Mouse (Mus musculus) CH12.LX (cell line): ENCODE data around the gene Napsa.

Experiments used
- CTCF ChIP-seq, 2 experiments: IDR thresholded peaks in 1 of 2; conservative IDR thresholded peaks in 1 of 2; 2 replicates each; pipeline ENCODE4 v1.5.1; 2011 to 2012; ENCODE audit warnings: low read depth in 2 of 2, low read length in 2 of 2, improper control_type of control experiment in 1 of 2, inconsistent platforms in 1 of 2, mild to moderate bottlenecking in 1 of 2, moderate library complexity in 1 of 2
- GABPA ChIP-seq: IDR thresholded peaks from 2 replicates; pipeline ENCODE4 v1.6.1; 2012; ENCODE audit warnings: low read depth, low read length, improper control_type of control experiment, inconsistent platforms; ENCODE audit not compliant: insufficient replicate concordance
- POLR2A ChIP-seq: IDR thresholded peaks from 2 replicates; pipeline ENCODE4 v1.6.1; 2011; ENCODE audit warnings: low read depth, mild to moderate bottlenecking, improper control_type of control experiment, low read length

GRCm38 (mm10) chr7:44628402-44629034, 56.3 kb downstream of the Napsa start:
- TF ChIP-seq CTCF (conservative IDR thresholded peaks at IDR 0.05 in 1 of 2, IDR thresholded peaks at IDR 0.05 in 1 of 2; ENCODE audit: low read depth in 2 of 2, low read length in 2 of 2) (no peak), POLR2A (no peak), GABPA (no peak)
